7 mouse cellular contexts compared by ENCODE assay signal in genomic region chr13:104816635-104817571, GRCm38 (mm10). TPM values are rescaled to one million over a fixed set of nuclear protein-coding genes. Genes with fewer than 3 reads are reported as not detected.
A peak's percentile ranks its signal among the peaks of the same experiment; 100 is the strongest.
DNase-seq lines count a peak whose midpoint lies in the region; ATAC-seq lines count a peak whose summit lies in the region.

Cwc27 (minus strand) TSS chr13:104817142.

- intact Hi-C loops in left cerebral cortex, postnatal 36 days (cut with DNase I): loop anchor here (10.0 kb wide), 2 partner anchors 238 to 558 kb away; partner anchors contain the start of gene Rgs7bp

- peak within 1 kb of the TSS; percentile 75 for H3K27ac ChIP-seq in intestine, embryonic 16.5 days (ENCODE audit: low read length)
- peak within 1 kb of the TSS; percentile 57; the same call in 1 of the 2 replicates for H3K27ac ChIP-seq in midbrain, embryonic 11.5 days (ENCODE audit: low read depth, low read length)

- H3K27me3 ChIP-seq in intestine, embryonic 16.5 days (replicated peaks; ENCODE audit: control insufficient read depth, insufficient read depth, low read length): no peaks in the 10 kb centered on the region
- H3K27me3 ChIP-seq in midbrain, embryonic 11.5 days (ENCODE audit: control insufficient read depth, insufficient read depth, low read length): no peaks in the 10 kb centered on the region

- ATAC-seq in intestine, embryonic 16.5 days: peak; percentile 94
- ATAC-seq in midbrain, embryonic 11.5 days (ENCODE audit: low FRiP score): peak; percentile 96

- H3K36me3 ChIP-seq in intestine, embryonic 16.5 days (ENCODE audit: control insufficient read depth, insufficient read depth, low read length): no peaks in the 10 kb centered on the region
- no peaks in the 10 kb centered on the region for H3K36me3 ChIP-seq in midbrain, embryonic 11.5 days (ENCODE audit: control insufficient read depth, insufficient read depth, low read length)

- H3K9ac ChIP-seq in intestine, embryonic 16.5 days (ENCODE audit: low read depth, low read length): peak within 1 kb of the TSS; percentile 95
- H3K9ac ChIP-seq in midbrain, embryonic 11.5 days (ENCODE audit: low read length): peak within 1 kb of the TSS; percentile 91

- peak within 1 kb of the TSS; percentile 64 for H3K4me2 ChIP-seq in intestine, embryonic 16.5 days (ENCODE audit: low read depth, low read length)
- peak within 1 kb of the TSS; percentile 69 for H3K4me2 ChIP-seq in midbrain, embryonic 11.5 days

- H3K4me1 ChIP-seq in intestine, embryonic 16.5 days (ENCODE audit: control insufficient read depth, insufficient read depth, low read length): peaks cover 14% of the 10 kb centered on the region
- peaks cover 16% of the 10 kb centered on the region for H3K4me1 ChIP-seq in midbrain, embryonic 11.5 days (ENCODE audit: control insufficient read depth, insufficient read depth, low read length)

- H3K4me3 ChIP-seq in intestine, embryonic 16.5 days (ENCODE audit: low read length): peak within 1 kb of the TSS; percentile 64
- H3K4me3 ChIP-seq in midbrain, embryonic 11.5 days (ENCODE audit: low read depth, low read length): peak within 1 kb of the TSS; percentile 74

- H3K9me3 ChIP-seq in intestine, embryonic 16.5 days (ENCODE audit: control insufficient read depth, low read length): no peaks in the 10 kb centered on the region
- no peaks in the 10 kb centered on the region for H3K9me3 ChIP-seq in midbrain, embryonic 11.5 days (ENCODE audit: control insufficient read depth, low read length)

- under 1% methylated on average over 50 of the region's 50 CpGs for WGBS in intestine, embryonic 16.5 days
- WGBS in midbrain, embryonic 11.5 days: under 1% methylated on average over 50 of the region's 50 CpGs

- DNase-seq in adrenal gland, adult 2 months: peak; percentile 89
- peak; percentile 80 for DNase-seq in embryo, embryonic 11.5 days (ENCODE audit: low read depth, low spot score)
- peak; percentile 33 to 79 for DNase-seq in gastrocnemius, postnatal 4 days (ENCODE audit: low spot score in 2 of 2)
- peak; percentile 86 to 89 for DNase-seq in left cerebral cortex, postnatal 36 days (ENCODE audit: low spot score in 2 of 2)
- peak; percentile 99 for DNase-seq in midbrain, embryonic 11.5 days (ENCODE audit: low spot score, missing footprints)
- DNase-seq in skeletal muscle tissue, adult 2 months (ENCODE audit: low read depth, low spot score): peak; percentile 58

RNA-seq across cellular contexts. Expression of gene Cwc27, which starts in this region (rescaled TPM):
- 10 to 100 TPM; 14.2 to 14.3 TPM for total RNA-seq in adrenal gland, adult 2 months (2021)
- polyA plus RNA-seq in adrenal gland, adult 2 months (2012; rRNA removed): 0.52 and 1.2 TPM in 2 replicates
- 10 to 100 TPM; 20.1 to 22.6 TPM for total RNA-seq in gastrocnemius, postnatal 4 days (2021)
- polyA plus RNA-seq in intestine, embryonic 16.5 days (2015; fragmentation: Nextera tagmentation; extraction: Ambion mirVana): 23.5 and 26.0 TPM in 2 replicates
- 10 to 100 TPM; 17.3 to 24.1 TPM for total RNA-seq in left cerebral cortex, postnatal 36 days (2021)
- polyA plus RNA-seq in midbrain, embryonic 11.5 days (2014; fragmentation: Nextera tagmentation; extraction: Ambion mirVana): 30.7 and 32.1 TPM in 2 replicates

Comparison
In these comparisons a context has a peak if more than half of its experiments do, and no peak if none do; other contexts are left out.
1. Peak in every context shown above with its lines: DNase-seq, ATAC-seq, H3K4me3 ChIP-seq and H3K27ac ChIP-seq.
2. RNA of gene Cwc27 (polyA plus RNA-seq): 30.7 to 32.1 TPM in midbrain, embryonic 11.5 days and 23.5 to 26.0 TPM in intestine, embryonic 16.5 days; 0.52 to 1.2 TPM in adrenal gland, adult 2 months; every median in the first group is over 10 times any median in the second.